ENCODE assay signal across 11 mouse cellular contexts in genomic region chr11:117882208-117882607, GRCm38 (mm10). TPM values are rescaled to one million over a fixed set of nuclear protein-coding genes. Genes with fewer than 3 reads are reported as not detected.
DNase-seq lines count a peak whose midpoint lies in the region; TF ChIP-seq lines count a peak whose summit lies in the region.
"Had no signal": no experiment of that assay in that cellular context is flagged by ENCODE, and none has a peak within 500 bp of the region (broad histone marks: within the 10 kb centered on the region; RNA-seq: fewer than 3 reads in every experiment).

No protein-coding gene starts in this region.

- 74% methylated on average over 1 of the region's 1 CpGs for WGBS in kidney, adult 2 months

- H3K4me1 ChIP-seq in kidney, adult 2 months (ENCODE audit: control insufficient read depth, insufficient read depth, low read length), result peaks cover 12% of the 10 kb centered on the region

- no peak overlapping the region for H3K4me3 ChIP-seq in kidney, adult 2 months (ENCODE audit: insufficient read depth, low read depth, low read length)
- H3K4me3 ChIP-seq: hindbrain, embryonic 15.5 days; megakaryocyte, embryonic 14.5 days had no signal

- H3K27ac ChIP-seq in kidney, adult 2 months (ENCODE audit: insufficient read depth, low read depth, low read length), result no peak overlapping the region
- H3K27ac ChIP-seq: hindbrain, embryonic 15.5 days had no signal

- no peaks in the 10 kb centered on the region for H3K36me3 ChIP-seq in kidney, adult 2 months (ENCODE audit: control insufficient read depth, insufficient read depth, low read length)
- H3K36me3 ChIP-seq: hindbrain, embryonic 15.5 days had no signal

- DNase-seq in adrenal gland, adult 2 months, result peak; percentile 30
- DNase-seq in adrenal gland, postnatal 25 days, result no peak
- peak; percentile 64 for DNase-seq in kidney, adult 2 months
- no peak for DNase-seq in kidney, adult 8-10 months
- DNase-seq in kidney, postnatal 4 days, result peak; percentile 39 to 47
- peak; percentile 52 to 73 for DNase-seq in lung, postnatal 4 days
- DNase-seq in frontal cortex, postnatal 10 days (ENCODE audit: low spot score in 2 of 2), result no peak
- DNase-seq in layer of hippocampus, adult 8-10 months (ENCODE audit: low spot score in 2 of 2), result no peak
- DNase-seq: thymus, adult 2 months had no signal

- no peak for TF ChIP-seq POLR2A in kidney, adult 2 months (IDR thresholded peaks at IDR 0.05; ENCODE audit: low read depth, low read length)

- H3K27me3 ChIP-seq in kidney, adult 2 months (replicated peaks; ENCODE audit: control insufficient read depth, insufficient read depth, low read length), result no peaks in the 10 kb centered on the region

- TF ChIP-seq CTCF in kidney, adult 2 months (conservative IDR thresholded peaks at IDR 0.05; ENCODE audit: insufficient read depth, insufficient read length, low read depth, low read length), result no peak

RNA-seq across cellular contexts. Expression of gene Tha1, which starts 8.9 kb away (rescaled TPM):
- total RNA-seq in adrenal gland, adult 2 months (2021), result 1 to 10 TPM; 8.4 to 9.5 TPM
- 40.3 and 49.3 TPM in 2 replicates for polyA plus RNA-seq in adrenal gland, adult 2 months (2012; rRNA removed)
- total RNA-seq in adrenal gland, postnatal 25 days (2021), result 14.8 and 16.7 TPM in 2 replicates
- 14.9 and 20.1 TPM in 2 replicates for polyA plus RNA-seq in kidney, adult 2 months (2012; rRNA removed)
- 1 to 10 TPM; 3.1 to 5.9 (median 5.6) TPM for total RNA-seq in layer of hippocampus, adult 8-10 months (2022)

RNA-seq across cellular contexts. Expression of gene Tmem235, which starts 21.7 kb away (rescaled TPM):
- not detected for total RNA-seq in adrenal gland, adult 2 months (2021)
- not detected in 2 replicates for polyA plus RNA-seq in adrenal gland, adult 2 months (2012; rRNA removed)
- total RNA-seq in adrenal gland, postnatal 25 days (2021), result not detected in 2 replicates
- 0.08 and 0.10 TPM in 2 replicates for polyA plus RNA-seq in kidney, adult 2 months (2012; rRNA removed)
- under 1 TPM in 1 of 4 experiments, not detected in 3; 0.24 TPM for total RNA-seq in layer of hippocampus, adult 8-10 months (2022)
- polyA plus RNA-seq: hindbrain, embryonic 15.5 days had no signal

RNA-seq across cellular contexts. Expression of gene Birc5, which starts 33.2 kb away (rescaled TPM):
- total RNA-seq in adrenal gland, adult 2 months (2021), result 1 to 10 TPM; 1.1 to 2.8 TPM
- 2.1 and 2.6 TPM in 2 replicates for polyA plus RNA-seq in adrenal gland, adult 2 months (2012; rRNA removed)
- total RNA-seq in adrenal gland, postnatal 25 days (2021), result 5.2 and 8.5 TPM in 2 replicates
- 0.75 and 1.3 TPM in 2 replicates for polyA plus RNA-seq in kidney, adult 2 months (2012; rRNA removed)
- total RNA-seq in layer of hippocampus, adult 8-10 months (2022), result 1 to 10 TPM in 2 of 4 experiments, under 1 TPM in 2; 0.12 to 1.6 (median 0.86) TPM

RNA-seq across cellular contexts. Expression of gene Tk1, which starts 56.3 kb away (rescaled TPM):
- 1 to 10 TPM; 2.2 to 3.1 TPM for total RNA-seq in adrenal gland, adult 2 months (2021)
- polyA plus RNA-seq in adrenal gland, adult 2 months (2012; rRNA removed), result 8.6 and 10.2 TPM in 2 replicates
- total RNA-seq in adrenal gland, postnatal 25 days (2021), result 14.3 and 18.4 TPM in 2 replicates
- 15.5 and 15.8 TPM in 2 replicates for polyA plus RNA-seq in kidney, adult 2 months (2012; rRNA removed)
- total RNA-seq in layer of hippocampus, adult 8-10 months (2022), result 1 to 10 TPM in 1 of 4 experiments, under 1 TPM in 3; 0.54 to 1.3 (median 0.88) TPM

RNA-seq across cellular contexts. Expression of gene Afmid, which starts 56.5 kb away (rescaled TPM):
- total RNA-seq in adrenal gland, adult 2 months (2021), result 1 to 10 TPM; 5.5 to 6.8 TPM
- polyA plus RNA-seq in adrenal gland, adult 2 months (2012; rRNA removed), result 9.3 and 9.6 TPM in 2 replicates
- total RNA-seq in adrenal gland, postnatal 25 days (2021), result 10.1 and 13.2 TPM in 2 replicates
- polyA plus RNA-seq in kidney, adult 2 months (2012; rRNA removed), result 85.6 and 89.7 TPM in 2 replicates
- 1 to 10 TPM; 4.0 to 5.4 (median 4.2) TPM for total RNA-seq in layer of hippocampus, adult 8-10 months (2022)

Comparison
In these comparisons a context has a peak if more than half of its experiments do, and no peak if none do; other contexts are left out.
1. DNase-seq: peak in adrenal gland, adult 2 months (single experiment), kidney, adult 2 months (single experiment), kidney, postnatal 4 days (2 of 2) and lung, postnatal 4 days (2 of 2); none in adrenal gland, postnatal 25 days (single experiment), kidney, adult 8-10 months (0 of 2), frontal cortex, postnatal 10 days (0 of 2) and layer of hippocampus, adult 8-10 months (0 of 2).